Mouse (Mus musculus) neural tube, embryonic 11.5 days (tissue): Measurements from ENCODE around the gene Git2. TPM values are rescaled to one million over a fixed set of nuclear protein-coding genes. Genes with fewer than 3 reads are reported as not detected.

ENCODE experiments used
- ATAC-seq: fragments of 200-750 bp; cut with Nextera tagmentation; 2 replicates; pipeline ENCODE4 v1.8.0; 2017; ENCODE audit warnings: moderate number of reproducible peaks, mild to moderate bottlenecking, moderate TSS enrichment, moderate library complexity; ENCODE audit not compliant: insufficient read depth, low FRiP score, low TSS enrichment
- DNase-seq: peaks from one replicate; pipeline ENCODE4 v3.0.0-alpha.2; 2015; ENCODE audit warnings: low spot score
- H3K27ac ChIP-seq: fragments of 300-500 bp; sonication (generic); 2 replicates; pipeline ENCODE4 v1.5.1; 2014; ENCODE audit warnings: low read depth, mild to moderate bottlenecking, low read length
- H3K27me3 ChIP-seq: fragments of 300-500 bp; sonication (generic); 2 replicates; pipeline ENCODE4 v1.6.1; 2014; ENCODE audit warnings: mild to moderate bottlenecking, low read length, mixed read lengths; ENCODE audit not compliant: control insufficient read depth, insufficient read depth
- H3K36me3 ChIP-seq: fragments of 300-500 bp; sonication (generic); 2 replicates; pipeline ENCODE4 v1.6.1; 2014; ENCODE audit warnings: mild to moderate bottlenecking, low read length, moderate library complexity, mixed read lengths; ENCODE audit not compliant: control insufficient read depth, insufficient read depth
- H3K4me1 ChIP-seq: fragments of 300-500 bp; sonication (generic); 2 replicates; pipeline ENCODE4 v1.6.1; 2014; ENCODE audit warnings: low read length, mixed read lengths; ENCODE audit not compliant: control insufficient read depth, insufficient read depth
- H3K4me2 ChIP-seq: fragments of 300-500 bp; sonication (generic); 2 replicates; pipeline ENCODE4 v1.6.1; 2014; ENCODE audit warnings: low read depth, mild to moderate bottlenecking, moderate library complexity
- H3K4me3 ChIP-seq: fragments of 300-500 bp; sonication (generic); 2 replicates; pipeline ENCODE4 v1.5.1; 2014; ENCODE audit warnings: low read depth, low read length
- H3K9ac ChIP-seq: fragments of 300-500 bp; sonication (generic); 2 replicates; pipeline ENCODE4 v1.6.1; 2014; ENCODE audit warnings: mild to moderate bottlenecking, low read length
- H3K9me3 ChIP-seq: fragments of 300-500 bp; sonication (generic); 2 replicates; pipeline ENCODE4 v1.6.1; 2016; ENCODE audit warnings: low read length; ENCODE audit not compliant: control insufficient read depth
- WGBS: fragments of 180-500 bp; shearing (Covaris S2); extraction: QIAGEN DNeasy Blood & Tissue Kit; methylation state at CpG from one replicate; pipeline ENCODE4 v1.1.7; 2014; 5-methylcytosine and 5-hydroxymethylcytosine counted together
- polyA plus RNA-seq: library from polyadenylated mRNA; unstranded; fragments of >200 nt; fragmentation: Nextera tagmentation; extraction: Ambion mirVana; gene quantifications from 2 replicates; pipeline ENCODE4 v1.2.1, GENCODE M21; 2014

The Git2 gene
- polyA plus RNA-seq, 1 experiment from 2014 or later, result 35.1 TPM

GRCm38 (mm10) chr5:114717292-114717691 is 58.0 kb downstream of the Git2 start:
- H3K4me3 ChIP-seq, result no peak overlapping the region
- no peaks in the 10 kb centered on the region for H3K9me3 ChIP-seq
- no peaks in the 10 kb centered on the region for H3K4me1 ChIP-seq
- ATAC-seq (no peak), DNase-seq (no peak)
- peaks cover 36% of the 10 kb centered on the region for H3K36me3 ChIP-seq
- no peak overlapping the region for H3K9ac ChIP-seq
- H3K27ac ChIP-seq, result no peak overlapping the region
- H3K4me2 ChIP-seq, result no peak overlapping the region
- WGBS, result 88% methylated on average over 12 of the region's 12 CpGs
- H3K27me3 ChIP-seq, result no peaks in the 10 kb centered on the region

DNA sequence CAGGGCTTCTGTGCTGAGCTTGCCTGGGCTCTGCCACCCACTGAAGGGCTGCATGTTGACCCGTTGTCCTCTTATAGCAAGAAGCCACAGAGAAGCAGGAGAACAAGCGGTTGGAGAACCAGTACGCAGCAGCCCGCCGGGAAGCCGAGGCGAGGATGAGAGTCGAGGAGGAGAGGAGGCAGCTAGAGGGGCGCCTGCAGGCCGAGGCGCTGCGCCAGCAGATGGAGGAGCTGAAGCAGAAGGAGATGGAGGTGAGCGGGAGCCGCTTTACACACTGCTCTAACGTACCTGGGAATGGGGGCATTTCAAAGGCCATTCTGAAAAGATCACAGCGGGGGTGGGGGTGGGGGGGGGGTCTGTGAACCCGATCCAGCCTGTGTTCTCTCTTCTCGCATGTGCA is 60.8 kb downstream of the Git2 start:
- no peak overlapping the region for H3K27ac ChIP-seq
- H3K4me3 ChIP-seq, result no peak overlapping the region
- 93% methylated on average over 18 of the region's 18 CpGs for WGBS
- peaks cover 30% of the 10 kb centered on the region for H3K36me3 ChIP-seq
- no peak overlapping the region for H3K9ac ChIP-seq
- H3K9me3 ChIP-seq, result no peaks in the 10 kb centered on the region
- H3K4me2 ChIP-seq, result no peak overlapping the region
- H3K27me3 ChIP-seq, result no peaks in the 10 kb centered on the region
- DNase-seq, result no peak
- H3K4me1 ChIP-seq, result no peaks in the 10 kb centered on the region
- ATAC-seq, result no peak

GRCm38 (mm10) chr5:114709357-114709756 is 66.0 kb downstream of the Git2 start:
- Histone ChIP-seq H3K4me3 (no peak overlapping the region), H3K9ac (no peak overlapping the region), H3K9me3 (no peaks in the 10 kb centered on the region), H3K27me3 (no peaks in the 10 kb centered on the region), H3K4me1 (peaks cover 7% of the 10 kb centered on the region; the same call in 1 of the 2 replicates), H3K4me2 (no peak overlapping the region), H3K36me3 (peaks cover 5% of the 10 kb centered on the region), H3K27ac (no peak overlapping the region)
- 96% methylated on average over 21 of the region's 21 CpGs for WGBS
- DNase-seq (no peak), ATAC-seq (no peak)

DNA sequence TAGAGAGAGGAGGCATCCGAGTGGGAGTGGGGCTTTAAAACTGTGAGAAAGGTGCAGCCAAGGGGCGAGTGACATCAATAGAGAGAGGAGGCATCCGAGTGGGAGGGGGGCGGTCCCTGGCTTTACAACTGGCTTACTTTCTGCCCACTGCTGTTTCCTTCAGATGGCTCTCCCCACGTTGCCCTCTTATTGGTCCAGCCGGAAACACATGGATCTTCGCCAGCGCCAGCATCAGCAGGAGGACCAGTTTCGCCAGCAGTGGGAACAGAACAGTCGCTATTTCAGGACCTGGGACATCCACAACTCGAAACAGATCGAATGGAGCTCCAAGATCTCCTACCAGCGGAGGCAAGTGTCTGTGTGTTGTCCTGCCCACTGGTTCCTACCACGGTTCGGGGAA is 66.8 kb downstream of the Git2 start:
- Histone ChIP-seq H3K4me2 (peak overlapping the region; percentile 80), H3K36me3 (peaks cover 5% of the 10 kb centered on the region), H3K9me3 (no peaks in the 10 kb centered on the region), H3K9ac (peak overlapping the region; percentile 76), H3K27ac (no peak overlapping the region), H3K27me3 (no peaks in the 10 kb centered on the region), H3K4me3 (peak overlapping the region; percentile 82), H3K4me1 (peaks cover 7% of the 10 kb centered on the region; the same call in 1 of the 2 replicates)
- WGBS, result 55% methylated on average over 15 of the region's 15 CpGs
- ATAC-seq (no peak), DNase-seq (no peak)

DNA sequence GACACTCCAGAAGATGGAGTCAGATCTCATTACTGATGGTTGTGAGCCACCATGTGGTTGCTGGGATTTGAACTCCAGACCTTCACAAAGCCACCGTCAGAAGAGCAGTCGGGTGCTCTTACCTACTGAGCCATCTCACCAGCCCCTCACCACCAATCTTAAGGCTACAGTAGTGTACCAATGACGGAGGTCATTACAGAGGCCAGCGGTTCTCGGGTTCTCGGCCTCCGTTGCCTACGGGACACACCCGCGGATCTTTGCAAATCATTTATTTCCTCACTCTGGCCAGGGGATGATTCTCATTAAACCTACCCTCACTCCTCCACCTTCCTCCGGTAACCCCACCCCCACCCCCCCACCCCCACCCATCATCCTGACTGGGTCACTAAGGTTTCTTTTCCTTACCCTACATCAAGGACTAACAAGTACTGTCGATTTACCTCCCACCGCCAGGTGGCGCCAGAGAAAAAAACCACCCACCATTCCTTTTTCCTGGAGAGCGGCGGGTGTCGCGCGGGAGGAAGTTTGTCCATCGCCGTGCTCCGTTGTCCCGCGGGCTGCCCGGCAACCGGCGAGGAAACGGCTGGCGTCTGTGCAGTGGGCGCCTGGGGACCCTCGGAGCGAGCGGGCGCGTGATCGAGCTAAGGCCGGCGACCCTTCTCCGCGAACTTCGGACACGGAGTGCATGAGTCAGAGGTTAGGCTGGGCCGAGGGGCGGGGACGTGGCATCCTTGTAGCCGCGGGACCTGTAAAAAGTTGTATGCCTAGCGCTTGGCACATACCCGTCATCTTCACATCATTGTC is 67.8 kb downstream of the Git2 start, which contains the start of gene Tchp:
Gene Tchp (plus strand): TSS at position 496 of the 804 bp plus-strand sequence.
- H3K4me2 ChIP-seq, result peak within 1 kb of the TSS; percentile 80
- no peak within 1 kb of the TSS for H3K27ac ChIP-seq
- peaks cover 2% of the 10 kb centered on the region; the same call in 1 of the 2 replicates for H3K36me3 ChIP-seq
- 2% methylated on average over 49 of the region's 49 CpGs for WGBS
- DNase-seq (peak; percentile 96), ATAC-seq (peak; percentile 80)
- H3K4me3 ChIP-seq, result peak within 1 kb of the TSS; percentile 82
- H3K9ac ChIP-seq, result peak within 1 kb of the TSS; percentile 76
- H3K27me3 ChIP-seq, result no peaks in the 10 kb centered on the region
- H3K4me1 ChIP-seq, result peaks cover 7% of the 10 kb centered on the region; the same call in 1 of the 2 replicates
- H3K9me3 ChIP-seq, result no peaks in the 10 kb centered on the region

GRCm38 (mm10) chr5:114702403-114703392 is 72.6 kb downstream of the Git2 start:
- no peaks in the 10 kb centered on the region for H3K27me3 ChIP-seq
- H3K9me3 ChIP-seq, result no peaks in the 10 kb centered on the region
- H3K4me2 ChIP-seq, result no peak overlapping the region
- 62% methylated on average over 14 of the region's 14 CpGs for WGBS
- peak; percentile 51 for DNase-seq
- no peaks in the 10 kb centered on the region for H3K4me1 ChIP-seq
- no peaks in the 10 kb centered on the region for H3K36me3 ChIP-seq
- no peak for ATAC-seq
- no peak overlapping the region for H3K4me3 ChIP-seq
- H3K27ac ChIP-seq, result no peak overlapping the region
- no peak overlapping the region for H3K9ac ChIP-seq

DNA sequence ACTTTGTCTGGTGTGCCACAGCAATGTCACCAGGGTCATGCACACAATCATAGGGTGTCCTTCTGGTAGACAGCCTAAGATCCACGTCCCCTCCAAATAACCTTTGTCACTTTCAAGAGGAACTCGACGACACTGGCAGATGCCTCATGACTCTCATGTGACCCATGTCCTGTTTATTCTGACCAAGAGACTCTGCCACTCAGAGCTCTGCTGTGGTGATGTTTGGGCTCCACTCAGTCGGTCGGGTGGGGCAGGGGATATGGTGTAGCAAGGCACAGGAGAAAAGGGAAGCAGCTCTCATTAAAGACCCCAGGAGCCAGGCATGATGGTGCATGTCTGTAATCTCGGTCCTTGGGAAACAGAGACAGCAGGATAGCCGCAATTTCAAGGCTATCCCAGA is 76.3 kb downstream of the Git2 start:
- no peak overlapping the region for H3K4me3 ChIP-seq
- 68% methylated on average over 7 of the region's 7 CpGs for WGBS
- no peak for ATAC-seq

GRCm38 (mm10) chr5:114698044-114698746 is 77.1 kb downstream of the Git2 start:
- Histone ChIP-seq H3K4me3 (no peak overlapping the region), H3K27me3 (no peaks in the 10 kb centered on the region), H3K36me3 (no peaks in the 10 kb centered on the region), H3K27ac (no peak overlapping the region), H3K9me3 (no peaks in the 10 kb centered on the region), H3K4me1 (no peaks in the 10 kb centered on the region), H3K4me2 (no peak overlapping the region), H3K9ac (no peak overlapping the region)
- no peak for ATAC-seq
- no peak for DNase-seq
- 91% methylated on average over 19 of the region's 19 CpGs for WGBS

More for the DNA sequence above, 76.3 kb downstream of the Git2 start:
- H3K9ac ChIP-seq, result no peak overlapping the region
- no peak overlapping the region for H3K4me2 ChIP-seq
- H3K27me3 ChIP-seq, result no peaks in the 10 kb centered on the region
- H3K4me1 ChIP-seq, result no peaks in the 10 kb centered on the region
- DNase-seq, result no peak
- H3K27ac ChIP-seq, result no peak overlapping the region
- no peaks in the 10 kb centered on the region for H3K36me3 ChIP-seq
- no peaks in the 10 kb centered on the region for H3K9me3 ChIP-seq
